Mouse (Mus musculus) lung, postnatal 10 days (tissue): ENCODE data around the gene Ascl4.
A peak's percentile ranks its signal among the peaks of the same experiment; 100 is the strongest.

Experiments used
- DNase-seq: peaks from one replicate; pipeline ENCODE4 v3.0.0; 2021

Gene Ascl4

GRCm38 (mm10) chr10:85969894-85970620, 42.6 kb downstream of the Ascl4 start:
- no peak for DNase-seq

- DNase-seq, result no peak
These were observed 44.3 kb downstream of the Ascl4 start for GRCm38 (mm10) chr10:85971826-85972225.

- DNase-seq, result peak; percentile 5
These were observed 45.4 kb downstream of the Ascl4 start for GRCm38 (mm10) chr10:85972915-85973314.

GRCm38 (mm10) chr10:85989412-85990115, 62.1 kb downstream of the Ascl4 start:
- no peak for DNase-seq

GRCm38 (mm10) chr10:85992412-85992811, 64.9 kb downstream of the Ascl4 start:
- no peak for DNase-seq

- DNase-seq, result no peak
These were observed 66.4 kb downstream of the Ascl4 start for GRCm38 (mm10) chr10:85993836-85994235.

- DNase-seq, result no peak
These were observed 67.1 kb downstream of the Ascl4 start for GRCm38 (mm10) chr10:85994543-85995104.
